Mouse (Mus musculus) stomach, postnatal 0 days (tissue): Measurements from ENCODE around the gene Cldn8.

ENCODE experiments used
- CTCF ChIP-seq: IDR thresholded peaks from 2 replicates; pipeline ENCODE4 v1.5.1; 2016; ENCODE audit warnings: antibody characterized with exemption, low read depth, mild to moderate bottlenecking, moderate library complexity
- EP300 ChIP-seq: optimal IDR thresholded peaks from 2 replicates; pipeline ENCODE3; 2016; ENCODE audit warnings: antibody characterized with exemption

GRCm38 (mm10) chr16:88575885-88576679 lies 13.1 kb upstream of the Cldn8 start:
- TF ChIP-seq CTCF (no peak), EP300 (no peak)
